Mouse (Mus musculus) heart, postnatal 0 days (tissue): ENCODE data around the gene Cbx3.

Experiments
- CTCF ChIP-seq: IDR thresholded peaks from 2 replicates; pipeline ENCODE4 v1.5.1; 2016; ENCODE audit warnings: antibody characterized with exemption, control low read depth, low read depth
- EP300 ChIP-seq: IDR thresholded peaks from 2 replicates; pipeline ENCODE4 v1.6.1; 2016; ENCODE audit warnings: antibody characterized with exemption, low read depth

- no peak for TF ChIP-seq CTCF
- no peak for TF ChIP-seq EP300
These were observed 9.1 kb downstream of the Cbx3 start for GRCm38 (mm10) chr6:51479136-51479731.
